Mouse (Mus musculus): ENCODE data around the gene Guk1. TPM values are rescaled to one million over a fixed set of nuclear protein-coding genes. Genes with fewer than 3 reads are reported as not detected.

Gene Guk1
- polyA plus RNA-seq, 1 experiment from 2014 or later, result 141 TPM

- no peak for ATAC-seq (ENCODE audit: low FRiP score, low TSS enrichment)
- H3K9ac ChIP-seq (replicated peaks; ENCODE audit: low read length), result no peak overlapping the region
- H3K4me2 ChIP-seq (replicated peaks; ENCODE audit: low read depth, low read length), result no peak overlapping the region
- no peaks in the 10 kb centered on the region for H3K4me1 ChIP-seq (ENCODE audit: insufficient read depth, low read length)
- 63% methylated on average over 4 of the region's 4 CpGs for WGBS
- H3K4me3 ChIP-seq (ENCODE audit: low read length), result no peak overlapping the region
- H3K27me3 ChIP-seq (ENCODE audit: insufficient read depth, low read length), result peaks cover 12% of the 10 kb centered on the region
- no peaks in the 10 kb centered on the region for H3K36me3 ChIP-seq (ENCODE audit: insufficient read depth, low read length)
- H3K9me3 ChIP-seq (ENCODE audit: low read length), result no peaks in the 10 kb centered on the region
- H3K27ac ChIP-seq (ENCODE audit: low read length), result no peak overlapping the region
Measured at GRCm38 (mm10) chr11:59170549-59170948, 21.5 kb downstream of the Guk1 start.

GRCm38 (mm10) chr11:59169807-59170206, 22.2 kb downstream of the Guk1 start:
- no peak overlapping the region for H3K9ac ChIP-seq (replicated peaks; ENCODE audit: low read length)
- no peak overlapping the region for H3K4me2 ChIP-seq (replicated peaks; ENCODE audit: low read depth, low read length)
- no peak overlapping the region for H3K27ac ChIP-seq (ENCODE audit: low read length)
- no peak for ATAC-seq (ENCODE audit: low FRiP score, low TSS enrichment)
- no peaks in the 10 kb centered on the region for H3K36me3 ChIP-seq (ENCODE audit: insufficient read depth, low read length)
- H3K27me3 ChIP-seq (ENCODE audit: insufficient read depth, low read length), result peaks cover 5% of the 10 kb centered on the region
- H3K4me3 ChIP-seq (ENCODE audit: low read length), result no peak overlapping the region
- H3K9me3 ChIP-seq (ENCODE audit: low read length), result no peaks in the 10 kb centered on the region
- no peaks in the 10 kb centered on the region for H3K4me1 ChIP-seq (ENCODE audit: insufficient read depth, low read length)
- 34% methylated on average over 3 of the region's 3 CpGs for WGBS

GRCm38 (mm10) chr11:59165616-59166241, 26.3 kb downstream of the Guk1 start:
- Histone ChIP-seq H3K27me3 (ENCODE audit: insufficient read depth, low read length) (no peaks in the 10 kb centered on the region), H3K4me2 (replicated peaks; ENCODE audit: low read depth, low read length) (no peak overlapping the region), H3K9me3 (ENCODE audit: low read length) (no peaks in the 10 kb centered on the region), H3K27ac (ENCODE audit: low read length) (peak overlapping the region; percentile 19; the same call in 1 of the 2 replicates), H3K9ac (replicated peaks; ENCODE audit: low read length) (no peak overlapping the region), H3K4me3 (ENCODE audit: low read length) (no peak overlapping the region), H3K4me1 (ENCODE audit: insufficient read depth, low read length) (peaks cover 13% of the 10 kb centered on the region), H3K36me3 (ENCODE audit: insufficient read depth, low read length) (no peaks in the 10 kb centered on the region)
- no peak for ATAC-seq (ENCODE audit: low FRiP score, low TSS enrichment)
- 47% methylated on average over 2 of the region's 2 CpGs for WGBS

- no peaks in the 10 kb centered on the region for H3K9me3 ChIP-seq (ENCODE audit: low read length)
- WGBS, result 87% methylated on average over 9 of the region's 9 CpGs
- peak overlapping the region; percentile 100 for H3K27ac ChIP-seq (ENCODE audit: low read length)
- H3K4me2 ChIP-seq (replicated peaks; ENCODE audit: low read depth, low read length), result peak overlapping the region; percentile 74
- H3K4me3 ChIP-seq (ENCODE audit: low read length), result peak overlapping the region; percentile 79; the same call in 1 of the 2 replicates
- no peak for ATAC-seq (ENCODE audit: low FRiP score, low TSS enrichment)
- H3K36me3 ChIP-seq (ENCODE audit: insufficient read depth, low read length), result no peaks in the 10 kb centered on the region
- H3K9ac ChIP-seq (replicated peaks; ENCODE audit: low read length), result peak overlapping the region; percentile 96
- no peaks in the 10 kb centered on the region for H3K27me3 ChIP-seq (ENCODE audit: insufficient read depth, low read length)
- H3K4me1 ChIP-seq (ENCODE audit: insufficient read depth, low read length), result peaks cover 13% of the 10 kb centered on the region
Measured at GRCm38 (mm10) chr11:59164384-59164783, 27.6 kb downstream of the Guk1 start.

- H3K4me1 ChIP-seq (ENCODE audit: insufficient read depth, low read length), result peaks cover 13% of the 10 kb centered on the region
- peak within 1 kb of the TSS; percentile 100 for H3K27ac ChIP-seq (ENCODE audit: low read length)
- peak within 1 kb of the TSS; percentile 74 for H3K4me2 ChIP-seq (replicated peaks; ENCODE audit: low read depth, low read length)
- no peaks in the 10 kb centered on the region for H3K9me3 ChIP-seq (ENCODE audit: low read length)
- H3K27me3 ChIP-seq (ENCODE audit: insufficient read depth, low read length), result no peaks in the 10 kb centered on the region
- peak within 1 kb of the TSS; percentile 79 for H3K4me3 ChIP-seq (ENCODE audit: low read length)
- peaks cover 4% of the 10 kb centered on the region; the same call in 1 of the 2 replicates for H3K36me3 ChIP-seq (ENCODE audit: insufficient read depth, low read length)
- peak; percentile 99 for ATAC-seq (ENCODE audit: low FRiP score, low TSS enrichment)
- 3% methylated on average over 61 of the region's 68 CpGs for WGBS
- H3K9ac ChIP-seq (replicated peaks; ENCODE audit: low read length), result peak within 1 kb of the TSS; percentile 96
Measured at GRCm38 (mm10) chr11:59163255-59164236, 28.5 kb downstream of the Guk1 start, which contains the start of gene Iba57. Gene Iba57, minus strand, starts transcription at chr11:59163739.

- WGBS, result 61% methylated on average over 9 of the region's 9 CpGs
- H3K4me2 ChIP-seq (replicated peaks; ENCODE audit: low read depth, low read length), result peak overlapping the region; percentile 74
- peak overlapping the region; percentile 61 for H3K9ac ChIP-seq (replicated peaks; ENCODE audit: low read length)
- peak overlapping the region; percentile 100 for H3K27ac ChIP-seq (ENCODE audit: low read length)
- H3K4me1 ChIP-seq (ENCODE audit: insufficient read depth, low read length), result peaks cover 13% of the 10 kb centered on the region
- no peaks in the 10 kb centered on the region for H3K27me3 ChIP-seq (ENCODE audit: insufficient read depth, low read length)
- peak overlapping the region; percentile 79 for H3K4me3 ChIP-seq (ENCODE audit: low read length)
- H3K36me3 ChIP-seq (ENCODE audit: insufficient read depth, low read length), result peaks cover 10% of the 10 kb centered on the region; the same call in 1 of the 2 replicates
- ATAC-seq (ENCODE audit: low FRiP score, low TSS enrichment), result no peak; the same call in 1 of the 2 replicates
- H3K9me3 ChIP-seq (ENCODE audit: low read length), result no peaks in the 10 kb centered on the region
Measured at GRCm38 (mm10) chr11:59162443-59163254, 29.4 kb downstream of the Guk1 start.

GRCm38 (mm10) chr11:59161398-59161797, 30.6 kb downstream of the Guk1 start:
- no peak overlapping the region for H3K4me2 ChIP-seq (replicated peaks; ENCODE audit: low read depth, low read length)
- peaks cover 13% of the 10 kb centered on the region for H3K4me1 ChIP-seq (ENCODE audit: insufficient read depth, low read length)
- no peak overlapping the region for H3K9ac ChIP-seq (replicated peaks; ENCODE audit: low read length)
- no peak for ATAC-seq (ENCODE audit: low FRiP score, low TSS enrichment)
- H3K9me3 ChIP-seq (ENCODE audit: low read length), result no peaks in the 10 kb centered on the region
- H3K36me3 ChIP-seq (ENCODE audit: insufficient read depth, low read length), result peaks cover 10% of the 10 kb centered on the region
- WGBS, result 69% methylated on average over 5 of the region's 5 CpGs
- no peaks in the 10 kb centered on the region for H3K27me3 ChIP-seq (ENCODE audit: insufficient read depth, low read length)
- no peak overlapping the region for H3K4me3 ChIP-seq (ENCODE audit: low read length)
- H3K27ac ChIP-seq (ENCODE audit: low read length), result no peak overlapping the region

GRCm38 (mm10) chr11:59159558-59159957, 32.5 kb downstream of the Guk1 start:
- H3K4me1 ChIP-seq (ENCODE audit: insufficient read depth, low read length), result peaks cover 13% of the 10 kb centered on the region
- H3K36me3 ChIP-seq (ENCODE audit: insufficient read depth, low read length), result peaks cover 18% of the 10 kb centered on the region
- no peak overlapping the region for H3K27ac ChIP-seq (ENCODE audit: low read length)
- no peak overlapping the region for H3K9ac ChIP-seq (replicated peaks; ENCODE audit: low read length)
- no peaks in the 10 kb centered on the region for H3K27me3 ChIP-seq (ENCODE audit: insufficient read depth, low read length)
- H3K9me3 ChIP-seq (ENCODE audit: low read length), result no peaks in the 10 kb centered on the region
- ATAC-seq (ENCODE audit: low FRiP score, low TSS enrichment), result no peak
- no peak overlapping the region for H3K4me3 ChIP-seq (ENCODE audit: low read length)
- 88% methylated on average over 4 of the region's 4 CpGs for WGBS
- H3K4me2 ChIP-seq (replicated peaks; ENCODE audit: low read depth, low read length), result no peak overlapping the region

- no peak for ATAC-seq (ENCODE audit: low FRiP score, low TSS enrichment)
- no peak overlapping the region for H3K27ac ChIP-seq (ENCODE audit: low read length)
- WGBS, result 96% methylated on average over 13 of the region's 13 CpGs
Measured at GRCm38 (mm10) chr11:59159099-59159498, 32.9 kb downstream of the Guk1 start.

More at GRCm38 (mm10) chr11:59159099-59159498, 32.9 kb downstream of the Guk1 start:
- no peaks in the 10 kb centered on the region for H3K9me3 ChIP-seq (ENCODE audit: low read length)
- H3K4me3 ChIP-seq (ENCODE audit: low read length), result no peak overlapping the region
- H3K4me1 ChIP-seq (ENCODE audit: insufficient read depth, low read length), result peaks cover 10% of the 10 kb centered on the region
- H3K9ac ChIP-seq (replicated peaks; ENCODE audit: low read length), result no peak overlapping the region
- H3K27me3 ChIP-seq (ENCODE audit: insufficient read depth, low read length), result no peaks in the 10 kb centered on the region
- H3K4me2 ChIP-seq (replicated peaks; ENCODE audit: low read depth, low read length), result no peak overlapping the region
- H3K36me3 ChIP-seq (ENCODE audit: insufficient read depth, low read length), result peaks cover 18% of the 10 kb centered on the region

All from kidney, embryonic 16.5 days (tissue).